Mouse (Mus musculus): ENCODE measurements around the gene Echdc2. TPM values are rescaled to one million over a fixed set of nuclear protein-coding genes. Genes with fewer than 3 reads are reported as not detected.

Gene Echdc2
- total RNA-seq, 2 experiments from 2014 or later: 31.4 to 31.9 TPM

DNA sequence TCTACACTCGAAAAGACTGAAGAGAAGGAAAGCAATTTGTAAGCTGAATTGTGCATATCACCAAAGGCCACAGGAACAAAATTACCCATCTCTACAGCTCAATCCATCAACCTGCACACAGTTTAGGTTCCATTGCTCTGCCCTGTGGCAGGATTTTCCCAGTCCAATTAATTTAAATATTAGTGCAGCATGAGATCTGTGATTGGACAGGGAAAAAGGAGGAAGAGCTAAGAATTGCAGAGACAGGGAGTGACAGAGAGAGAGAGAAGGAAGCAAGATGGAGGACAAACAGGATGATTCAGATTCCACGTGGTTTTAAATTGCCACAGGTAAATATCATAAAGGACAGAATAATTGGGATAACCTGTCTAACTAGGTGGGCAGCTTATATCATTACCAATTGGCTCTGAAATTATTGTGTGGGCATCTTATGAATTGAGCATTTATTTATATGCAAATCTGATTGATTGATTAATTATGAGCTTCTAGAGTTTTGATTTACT is 27.6 kb downstream of the Echdc2 start:
- DNase-seq: no peak
- intact Hi-C loops (cut with DNase I): no loop called here

DNA sequence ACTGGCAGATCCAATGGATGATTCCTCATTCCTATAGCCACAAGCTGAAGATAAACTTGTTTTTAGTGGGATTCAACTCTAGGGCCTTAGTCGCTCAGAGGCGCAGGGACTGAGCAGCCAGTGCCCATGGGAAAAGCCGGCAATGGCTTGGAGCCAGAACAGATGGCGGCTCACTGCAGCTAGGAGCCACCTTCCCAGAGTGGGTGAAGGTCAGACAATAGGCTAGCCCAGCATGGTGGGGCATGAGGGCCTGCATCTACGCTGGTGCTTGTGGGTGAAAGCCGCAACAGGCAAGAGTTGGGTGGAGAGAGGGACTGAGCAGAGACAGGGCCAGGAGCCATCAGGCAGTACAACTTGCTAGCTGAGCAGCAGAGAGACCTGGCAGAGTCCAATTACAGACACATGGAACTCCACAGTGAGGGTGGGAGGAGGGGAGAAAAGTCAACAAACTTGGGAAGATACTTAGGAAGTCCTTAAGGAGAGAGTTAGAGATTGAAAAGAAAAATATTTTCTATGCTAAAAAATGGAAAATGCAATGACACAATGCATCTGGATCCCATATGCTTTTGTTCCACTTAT is 31.1 kb downstream of the Echdc2 start:
- intact Hi-C loops (cut with DNase I): no loop called here
- peak; percentile 22 to 51 for DNase-seq

DNA sequence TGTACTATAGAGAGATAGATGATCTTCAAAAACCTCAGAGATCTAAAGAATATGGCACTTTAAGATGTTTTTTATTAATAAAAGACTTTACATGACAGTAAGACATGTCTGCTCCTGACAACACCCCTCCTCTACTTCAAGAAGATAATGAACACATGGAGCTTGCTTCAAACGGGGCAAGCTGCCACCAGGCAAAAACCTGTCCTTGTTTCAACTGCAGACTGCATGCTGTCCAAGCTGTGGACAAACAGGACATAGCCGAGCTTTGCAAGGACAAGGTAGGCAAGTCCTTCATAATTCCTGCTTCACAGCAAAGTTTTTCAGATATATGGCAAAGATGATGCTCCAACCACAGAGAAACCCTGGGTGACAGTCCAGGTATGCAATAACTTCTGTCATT is 34.0 kb downstream of the Echdc2 start:
- intact Hi-C loops (cut with DNase I): no loop called here
- peak; percentile 4 to 15 for DNase-seq

DNA sequence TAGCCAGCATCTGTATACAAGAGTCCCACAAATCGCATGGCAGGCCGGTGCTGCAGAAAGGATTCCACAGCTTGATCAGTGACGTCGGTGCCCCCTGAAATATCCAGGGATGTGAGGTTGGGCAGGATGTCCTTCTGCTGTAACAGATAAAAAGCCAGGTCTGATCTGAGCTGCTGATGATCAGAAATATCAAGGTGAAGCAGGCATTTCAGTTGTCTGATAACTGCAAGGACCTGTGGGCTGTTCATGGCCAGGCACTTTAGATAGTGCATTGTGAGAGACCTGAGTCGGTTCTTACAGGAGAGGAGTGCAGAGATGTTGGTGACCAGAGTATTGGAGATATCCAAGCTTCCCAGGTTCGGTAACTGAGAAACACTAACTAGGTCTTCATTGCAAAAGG is 39.4 kb downstream of the Echdc2 start:
- intact Hi-C loops (cut with DNase I): no loop called here
- no peak for DNase-seq

DNA sequence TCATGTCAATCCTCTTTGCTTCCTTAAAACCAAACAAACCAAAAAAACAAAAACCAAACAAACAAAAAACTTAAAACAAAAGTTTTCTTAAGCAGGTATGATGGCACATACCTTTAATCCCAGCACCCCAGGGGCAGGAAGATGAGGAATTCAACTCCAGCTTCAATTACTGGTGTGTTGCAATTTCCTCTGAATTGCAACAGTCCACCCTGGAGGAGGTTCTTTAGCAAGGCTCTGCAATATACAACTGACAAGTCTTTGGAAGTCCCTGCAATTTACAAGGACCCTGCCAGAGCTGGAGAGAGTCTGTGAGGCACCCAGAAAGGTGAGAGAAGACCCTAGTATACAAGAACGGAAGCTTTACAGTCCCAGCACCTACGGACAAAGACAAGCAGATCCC is 47.8 kb downstream of the Echdc2 start:
- intact Hi-C loops (cut with DNase I): no loop called here
- DNase-seq: no peak

DNA sequence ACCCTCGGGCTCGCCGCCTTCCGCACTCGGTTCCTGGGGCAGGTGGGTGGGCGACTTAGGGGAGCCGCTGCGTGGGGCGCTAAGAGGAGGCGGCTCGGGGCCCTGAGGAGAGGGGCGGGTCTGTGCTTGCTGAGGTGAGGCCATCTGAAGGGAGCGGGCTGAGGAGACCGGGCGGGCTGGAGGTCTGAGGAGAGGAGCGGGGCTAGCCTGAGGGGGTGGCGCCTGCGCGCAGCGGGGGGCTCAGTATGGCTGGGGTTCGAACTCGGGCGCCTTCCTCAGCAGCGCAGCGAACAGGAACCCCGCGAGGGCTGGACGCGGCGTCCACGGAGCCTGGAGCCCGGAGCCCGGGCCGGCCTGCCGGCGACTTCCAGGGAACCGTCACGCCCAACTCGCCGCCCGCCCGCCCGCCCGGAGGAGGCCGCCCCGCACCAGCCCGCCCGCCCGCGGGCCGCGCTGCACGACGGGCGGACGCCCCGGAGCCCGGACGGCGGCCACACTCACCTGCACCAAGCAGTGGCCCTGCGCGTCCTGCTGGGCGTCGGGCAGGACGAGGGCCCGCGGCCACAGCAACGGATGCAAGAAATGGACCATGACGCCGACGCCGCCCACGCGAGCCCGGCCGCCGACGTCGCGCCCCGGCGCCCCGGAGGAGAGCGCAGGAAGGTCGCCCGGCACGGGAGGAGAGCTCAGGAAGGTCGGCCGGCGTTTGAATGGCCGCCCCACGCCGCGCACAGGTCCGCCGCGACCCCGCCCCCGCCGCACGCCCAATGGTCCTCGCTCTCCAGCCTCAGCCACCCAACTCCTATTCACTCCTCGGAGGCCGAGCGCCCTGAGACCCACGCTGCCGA is 52.3 kb downstream of the Echdc2 start, which contains the start of gene Zyg11a:
Gene Zyg11a, minus strand, starts transcription at position 717 of the 848 bp plus-strand sequence.
- peak; percentile 11 to 16 for DNase-seq
- intact Hi-C loops (cut with DNase I): no loop called here

DNA sequence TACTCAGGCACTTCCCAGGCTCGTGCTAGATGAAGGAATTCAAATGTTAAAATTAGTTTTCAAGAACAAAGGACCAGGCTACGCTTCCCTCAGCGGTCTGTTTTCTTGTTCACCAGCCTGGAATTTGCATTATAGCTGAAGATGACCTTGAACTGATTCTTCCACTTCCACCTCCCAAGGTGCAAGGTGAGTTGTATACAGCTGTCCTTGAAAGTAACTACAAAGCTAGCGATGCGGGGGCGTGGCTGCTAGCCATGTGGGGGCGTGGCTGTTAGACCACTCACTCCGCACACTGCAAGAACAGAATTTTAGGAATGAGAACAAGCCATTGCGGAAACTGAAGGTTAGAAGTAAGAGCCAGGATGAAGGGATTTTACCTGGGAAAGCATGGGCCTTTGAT is 53.8 kb downstream of the Echdc2 start:
- intact Hi-C loops (cut with DNase I): no loop called here
- no peak for DNase-seq

DNA sequence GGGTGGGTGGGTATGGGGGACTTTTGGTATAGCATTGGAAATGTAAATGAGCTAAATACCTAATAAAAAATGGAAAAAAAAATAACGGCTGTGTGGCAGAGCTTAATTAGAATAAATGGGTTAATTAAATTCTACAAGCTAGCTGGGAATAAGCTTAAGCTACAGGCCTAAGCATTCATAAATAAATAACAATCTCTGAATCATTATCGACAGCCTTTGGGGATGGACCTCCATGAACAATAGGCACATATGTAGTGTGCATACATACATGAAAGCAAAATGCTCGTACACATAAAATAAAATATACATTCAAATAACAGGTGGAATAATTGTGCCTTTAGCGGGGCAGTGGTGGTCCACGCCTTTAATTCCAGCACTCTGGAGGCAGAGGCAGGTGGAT is 57.3 kb downstream of the Echdc2 start:
- DNase-seq: no peak
- intact Hi-C loops (cut with DNase I): no loop called here

DNA sequence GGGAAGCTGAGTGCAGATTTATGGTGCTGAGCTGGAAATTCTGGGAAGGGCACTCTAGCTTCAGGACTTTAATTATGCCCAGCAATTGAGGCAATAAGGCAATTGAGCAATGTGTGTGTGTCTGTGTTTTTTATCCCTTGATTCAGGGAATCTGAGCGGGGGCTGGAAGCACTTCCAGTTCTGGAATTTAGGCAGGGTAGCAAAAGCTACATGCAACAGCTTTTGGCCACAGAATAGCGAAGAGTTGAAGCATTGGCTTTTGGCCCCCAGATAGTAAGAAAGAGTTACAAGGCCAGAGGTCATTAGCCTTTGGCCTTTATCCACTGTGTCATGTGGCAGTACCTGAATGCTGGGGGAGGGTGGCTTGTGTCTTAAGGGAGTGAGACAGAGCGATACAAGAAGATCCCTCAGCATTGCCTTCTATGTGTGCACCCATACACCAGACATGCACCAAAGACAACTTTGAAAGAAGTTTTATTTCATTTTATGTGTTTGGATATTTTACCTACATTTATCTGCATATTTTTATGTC is 60.2 kb downstream of the Echdc2 start:
- DNase-seq: no peak
- intact Hi-C loops (cut with DNase I): no loop called here

Other genes starting within 250 kb of the Echdc2 start
- 100 to 1,000 TPM; 257 to 276 TPM for gene Cpt2, start 241.8 kb upstream of the Echdc2 start, total RNA-seq (2021)
- under 1 TPM; 0.07 to 0.14 TPM for gene Slc1a7, start 197.1 kb upstream of the Echdc2 start, total RNA-seq (2021)
- gene Podn, start 69.0 kb upstream of the Echdc2 start, total RNA-seq (2021): 10 to 100 TPM; 16.0 to 31.0 TPM
- gene Scp2, start 20.4 kb upstream of the Echdc2 start, total RNA-seq (2021): 100 to 1,000 TPM; 227 to 235 TPM
- gene Zyg11a, start 52.6 kb downstream of the Echdc2 start, total RNA-seq (2021): under 1 TPM; 0.12 TPM
- gene Zyg11b, start 135.7 kb downstream of the Echdc2 start, total RNA-seq (2021): 10 to 100 TPM; 37.6 to 39.1 TPM
- 10 to 100 TPM; 41.1 TPM for gene Coa7, start 162.7 kb downstream of the Echdc2 start, total RNA-seq (2021)
- not detected for gene Shisal2a, start 217.9 kb downstream of the Echdc2 start, total RNA-seq (2021)
- 10 to 100 TPM; 12.7 to 13.9 TPM for gene Gpx7, start 241.5 kb downstream of the Echdc2 start, total RNA-seq (2021)